Mouse (Mus musculus) liver, embryonic 14.5 days (tissue): ENCODE data around the gene Stat3. TPM values are rescaled to one million over a fixed set of nuclear protein-coding genes. Genes with fewer than 3 reads are reported as not detected.

Source experiments
- ATAC-seq: fragments of 200-750 bp; cut with Nextera tagmentation; 2 replicates; pipeline ENCODE4 v1.8.0; 2017; ENCODE audit warnings: moderate number of reproducible peaks, mild to moderate bottlenecking, moderate library complexity; ENCODE audit not compliant: insufficient read depth
- DNase-seq, 3 experiments: peaks; one replicate each; pipeline ENCODE4 v3.0.0-alpha.2; 2012 to 2013; ENCODE audit warnings: low read depth in 3 of 3, low spot score in 3 of 3
- H3K27ac ChIP-seq: fragments of 300-500 bp; sonication (generic); 2 replicates; pipeline ENCODE4 v1.5.1; 2014; ENCODE audit warnings: moderate library complexity, mild to moderate bottlenecking, control low read depth, inconsistent platforms
- H3K27me3 ChIP-seq: fragments of 300-500 bp; sonication (generic); 2 replicates; pipeline ENCODE4 v1.6.1; 2014; ENCODE audit warnings: mild to moderate bottlenecking, low read length, moderate library complexity; ENCODE audit not compliant: control insufficient read depth, insufficient read depth
- H3K36me3 ChIP-seq: fragments of 300-500 bp; sonication (generic); replicated peaks from 2 replicates; pipeline ENCODE4 v1.6.1; 2014; ENCODE audit warnings: low read depth; ENCODE audit not compliant: control insufficient read depth, insufficient read depth
- H3K4me1 ChIP-seq, 2 experiments: fragments of 200-500 bp in 1 of 2; fragments of 300-500 bp in 1 of 2; sonication (generic) in 1 of 2; replicated peaks; 2 replicates each; pipeline ENCODE4 v1.6.1; 2012 to 2014; ENCODE audit warnings: antibody characterized with exemption in 1 of 2, inconsistent platforms in 1 of 2, low read length in 1 of 2; ENCODE audit not compliant: control insufficient read depth in 2 of 2, insufficient read depth in 2 of 2
- H3K4me2 ChIP-seq: fragments of 300-500 bp; sonication (generic); 2 replicates; pipeline ENCODE4 v1.6.1; 2014; ENCODE audit warnings: low read depth, mild to moderate bottlenecking, control low read depth, moderate library complexity
- H3K4me3 ChIP-seq, 2 experiments: fragments of 200-500 bp in 1 of 2; fragments of 300-500 bp in 1 of 2; sonication (generic) in 1 of 2; 2 replicates each; pipeline ENCODE4 v1.5.1; 2012 to 2014; ENCODE audit warnings: low read depth in 2 of 2, low read length in 2 of 2, mild to moderate bottlenecking in 2 of 2, control low read depth in 1 of 2, inconsistent platforms in 1 of 2, moderate library complexity in 1 of 2; ENCODE audit not compliant: insufficient read depth in 1 of 2
- H3K9ac ChIP-seq: fragments of 300-500 bp; sonication (generic); replicated peaks from 2 replicates; pipeline ENCODE4 v1.6.1; 2014; ENCODE audit warnings: mild to moderate bottlenecking, control low read depth, moderate library complexity
- H3K9me3 ChIP-seq: fragments of 300-500 bp; sonication (generic); 2 replicates; pipeline ENCODE4 v1.6.1; 2016; ENCODE audit warnings: low read length, mixed read lengths; ENCODE audit not compliant: control insufficient read depth
- CTCF ChIP-seq: IDR thresholded peaks from 2 replicates; pipeline ENCODE4 v1.5.1; 2016; ENCODE audit warnings: antibody characterized with exemption, low read depth, control low read depth
- EP300 ChIP-seq: IDR thresholded peaks from 2 replicates; pipeline ENCODE4 v1.6.1; 2016; ENCODE audit warnings: antibody characterized with exemption, low read depth
- WGBS: fragments of 180-500 bp; shearing (Covaris S2); extraction: QIAGEN DNeasy Blood & Tissue Kit; methylation state at CpG from one replicate; pipeline ENCODE4 v1.1.7; 2014; ENCODE audit not compliant: insufficient replicate concordance; 5-methylcytosine and 5-hydroxymethylcytosine counted together
- polyA plus RNA-seq, 2 experiments: library from polyadenylated mRNA; depleted of rRNA in 1 of 2; stranded (reverse) in 1 of 2; unstranded in 1 of 2; fragments of >200 nt; fragmentation: Nextera tagmentation in 1 of 2; extraction: Ambion mirVana in 1 of 2; gene quantifications; 2 replicates each; pipeline versions ENCODE4 v1.2.1 to v1.2.3; 2012 to 2014

Stat3 gene
- polyA plus RNA-seq, 2 experiments = 17.7 to 27.4 TPM

DNA sequence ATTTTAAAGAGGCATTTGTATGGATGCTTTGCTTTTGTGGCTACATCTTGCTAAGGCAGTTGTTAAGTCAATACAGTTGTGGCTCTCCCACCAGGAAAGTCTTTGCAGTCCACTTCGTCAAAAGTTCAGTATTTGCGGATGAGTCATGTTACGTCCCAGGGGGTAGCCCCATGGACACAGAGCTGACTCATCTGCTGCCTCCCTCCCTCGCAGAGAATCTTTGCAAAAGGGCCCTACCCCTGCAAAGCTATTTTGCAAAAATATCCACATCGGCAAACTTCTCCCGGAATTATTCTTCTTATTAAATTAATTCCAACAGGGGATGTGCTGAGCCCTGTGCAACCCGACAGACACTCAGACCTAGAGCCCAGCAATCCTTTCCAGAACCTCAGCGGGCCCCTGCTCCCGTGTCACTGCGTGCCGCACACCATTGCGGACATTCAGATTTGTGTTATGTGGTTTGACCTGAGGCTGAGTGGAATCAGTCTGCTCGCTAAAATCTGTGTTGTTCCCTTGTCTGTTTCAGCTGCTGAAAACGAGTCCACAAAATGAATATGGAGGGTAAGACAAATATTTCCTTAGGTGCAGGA lies 35.1 kb upstream of the Stat3 start:
- Histone ChIP-seq H3K4me1 (peaks cover 0 to 3% of the 10 kb centered on the region in 2 experiments; a peak in 1 of 4 replicates), H3K9me3 (no peaks in the 10 kb centered on the region), H3K4me2 (no peak overlapping the region), H3K27ac (no peak overlapping the region), H3K9ac (no peak overlapping the region), H3K27me3 (peaks cover 28% of the 10 kb centered on the region), H3K4me3 (no peak overlapping the region), H3K36me3 (no peaks in the 10 kb centered on the region)
- ATAC-seq (no peak), DNase-seq (no peak)
- no peak for TF ChIP-seq EP300
- TF ChIP-seq CTCF = no peak
- 55% methylated on average over 14 of the region's 14 CpGs for WGBS

DNA sequence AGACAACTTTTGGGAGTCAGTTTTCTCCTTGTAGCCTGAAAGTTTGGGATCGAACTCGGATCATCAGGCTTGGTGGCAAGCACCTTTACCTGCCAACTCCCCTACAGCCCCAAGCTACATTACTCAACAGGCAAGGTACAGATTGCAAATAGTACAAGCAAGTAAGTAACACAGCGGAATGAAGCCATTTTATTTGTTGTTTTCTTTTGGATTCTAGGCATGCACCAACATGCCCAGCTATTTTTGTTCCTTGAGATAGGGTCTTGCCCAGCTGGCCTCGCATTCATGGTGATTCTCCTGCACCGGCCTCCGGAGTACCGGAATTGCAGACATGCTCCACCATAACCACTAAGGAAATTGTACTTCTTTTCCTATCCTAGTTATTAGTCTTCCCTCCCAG lies 33.9 kb upstream of the Stat3 start:
- H3K9me3 ChIP-seq = no peaks in the 10 kb centered on the region
- WGBS = 75% methylated on average over 7 of the region's 7 CpGs
- H3K36me3 ChIP-seq = no peaks in the 10 kb centered on the region
- no peak overlapping the region for H3K4me3 ChIP-seq
- DNase-seq = no peak
- no peaks in the 10 kb centered on the region for H3K4me1 ChIP-seq
- TF ChIP-seq EP300 (no peak), CTCF (no peak)
- peaks cover 38% of the 10 kb centered on the region for H3K27me3 ChIP-seq
- no peak overlapping the region for H3K4me2 ChIP-seq
- ATAC-seq = no peak
- no peak overlapping the region for H3K9ac ChIP-seq
- H3K27ac ChIP-seq = no peak overlapping the region

DNA sequence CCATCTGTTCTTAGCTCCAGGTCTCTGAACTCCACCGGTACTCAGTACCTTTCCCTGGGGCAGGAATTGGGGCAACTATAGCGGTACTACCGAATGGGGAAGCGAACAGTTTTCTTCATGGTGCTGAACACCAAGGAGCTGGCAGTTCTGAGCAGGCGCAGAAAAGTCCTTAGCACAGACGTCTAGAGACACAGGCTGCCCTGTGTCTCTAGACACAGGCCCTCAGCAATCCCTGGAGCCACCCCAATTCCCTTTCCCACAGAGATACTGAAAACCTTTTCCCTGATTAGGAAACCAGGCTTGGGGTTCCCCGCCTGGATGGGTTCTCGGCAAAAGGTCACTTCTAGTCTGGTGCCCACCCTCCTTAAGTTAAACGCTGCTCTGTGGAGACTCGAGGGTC lies 32.1 kb upstream of the Stat3 start:
- no peak overlapping the region for H3K4me3 ChIP-seq
- no peak overlapping the region for H3K9ac ChIP-seq
- 71% methylated on average over 10 of the region's 10 CpGs for WGBS
- DNase-seq = no peak
- H3K9me3 ChIP-seq = no peaks in the 10 kb centered on the region
- H3K4me1 ChIP-seq = no peaks in the 10 kb centered on the region
- no peak for TF ChIP-seq CTCF
- TF ChIP-seq EP300 = no peak
- H3K27me3 ChIP-seq = peaks cover 38% of the 10 kb centered on the region
- no peaks in the 10 kb centered on the region for H3K36me3 ChIP-seq
- no peak overlapping the region for H3K27ac ChIP-seq
- no peak overlapping the region for H3K4me2 ChIP-seq
- no peak for ATAC-seq

DNA sequence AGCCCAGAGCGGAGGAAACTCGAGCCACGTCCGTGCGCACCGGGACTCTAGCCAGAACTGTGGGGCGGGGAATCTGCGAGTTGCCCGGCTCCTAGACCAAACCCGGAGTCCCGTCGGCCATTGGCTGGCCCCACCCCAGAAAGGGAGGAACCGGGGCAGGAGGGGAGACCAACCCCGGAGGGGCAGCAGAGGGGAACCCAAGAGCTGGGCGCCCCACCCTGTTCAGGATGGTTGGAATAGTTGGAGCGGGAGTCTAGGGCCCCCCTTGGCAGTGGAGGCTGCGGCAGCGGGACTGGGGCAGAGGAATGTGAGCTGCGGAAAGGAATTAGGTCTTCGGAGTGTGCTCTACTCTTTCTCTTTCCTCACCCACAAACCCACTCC lies 31.2 kb upstream of the Stat3 start, which contains the start of gene Cavin1:
Gene Cavin1, minus strand, starts transcription at position 331 of the 381 bp plus-strand sequence.
- 4% methylated on average over 20 of the region's 20 CpGs for WGBS
- Histone ChIP-seq H3K4me2 (peak within 1 kb of the TSS; percentile 82), H3K36me3 (no peaks in the 10 kb centered on the region), H3K27me3 (peaks cover 38% of the 10 kb centered on the region), H3K9me3 (no peaks in the 10 kb centered on the region), H3K27ac (no peak within 1 kb of the TSS), H3K4me3 (peak within 1 kb of the TSS; percentile 49 to 61), H3K4me1 (peaks cover 0 to 8% of the 10 kb centered on the region in 2 experiments; a peak in 2 of 4 replicates), H3K9ac (0 out of 2 replicates have a peak within 1 kb of the TSS, but pooled peaks have one; percentile 45)
- no peak for TF ChIP-seq EP300
- TF ChIP-seq CTCF = no peak
- ATAC-seq (peak; percentile 47), DNase-seq (no peak)

DNA sequence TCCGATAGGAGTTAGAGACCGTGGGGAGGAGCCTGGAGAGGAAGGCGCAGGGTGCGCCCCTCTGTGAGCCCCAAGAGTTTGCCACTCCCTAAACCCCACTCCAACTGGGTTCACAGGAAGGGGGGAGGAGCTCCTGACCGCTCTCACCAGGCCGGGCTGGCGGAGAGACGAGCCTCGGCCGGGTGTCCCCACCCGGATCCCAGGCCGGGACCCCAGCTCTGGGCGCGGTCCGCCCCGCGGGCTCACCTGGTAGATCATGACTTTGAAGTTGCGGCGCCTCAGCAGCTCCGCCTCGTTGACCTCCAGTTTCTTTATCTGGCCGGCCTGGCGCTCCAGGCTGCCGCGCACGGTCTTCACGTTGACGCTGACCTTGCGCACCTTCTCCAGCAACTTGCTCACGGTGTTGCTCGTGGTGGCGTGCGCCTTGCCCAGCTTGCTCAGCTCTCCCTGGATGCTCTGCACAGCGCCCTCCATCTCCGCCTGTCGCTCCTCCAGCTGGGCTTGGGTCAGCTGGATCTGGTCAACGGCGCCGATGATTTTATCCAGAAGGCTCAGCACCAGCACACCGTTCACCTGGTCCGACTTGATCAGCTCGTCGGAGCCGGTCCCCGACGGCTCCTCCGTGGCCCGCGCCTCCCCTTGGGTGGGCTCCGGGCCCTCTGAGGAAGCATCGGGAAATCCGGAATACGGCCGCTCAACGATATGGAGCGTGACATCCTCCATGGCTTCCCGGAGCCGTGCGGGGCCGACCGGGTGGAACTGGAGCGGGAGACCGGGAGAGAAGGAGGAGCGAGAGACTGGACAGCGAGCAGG lies 30.6 kb upstream of the Stat3 start:
- Histone ChIP-seq H3K27ac (no peak overlapping the region), H3K4me3 (peak overlapping the region; percentile 49 to 61), H3K9ac (peak overlapping the region; percentile 45; the same call in 1 of the 2 replicates), H3K36me3 (no peaks in the 10 kb centered on the region), H3K4me2 (peak overlapping the region; percentile 82), H3K4me1 (peaks cover 0 to 12% of the 10 kb centered on the region in 2 experiments; a peak in 2 of 4 replicates), H3K9me3 (no peaks in the 10 kb centered on the region), H3K27me3 (peaks cover 38% of the 10 kb centered on the region)
- WGBS = under 1% methylated on average over 65 of the region's 65 CpGs
- no peak for TF ChIP-seq CTCF
- DNase-seq (no peak), ATAC-seq (peak; percentile 19; the same call in 1 of the 2 replicates)
